Mouse (Mus musculus) forebrain, embryonic 11.5 days (tissue): ENCODE measurements around the gene Whrn. TPM values are rescaled to one million over a fixed set of nuclear protein-coding genes. Genes with fewer than 3 reads are reported as not detected.

Experiments
- ATAC-seq: fragments of 200-750 bp; cut with Nextera tagmentation; replicated peaks from 2 replicates; pipeline ENCODE4 v1.8.0; 2017; ENCODE audit warnings: moderate TSS enrichment; ENCODE audit not compliant: low FRiP score
- DNase-seq: peaks from one replicate; pipeline ENCODE4 v3.0.0-alpha.2; 2017; ENCODE audit warnings: low spot score
- H3K27ac ChIP-seq: fragments of 300-500 bp; sonication (generic); 2 replicates; pipeline ENCODE4 v1.5.1; 2014; ENCODE audit warnings: low read depth, low read length
- H3K27me3 ChIP-seq: fragments of 300-500 bp; sonication (generic); 2 replicates; pipeline ENCODE4 v1.6.1; 2014; ENCODE audit warnings: mild to moderate bottlenecking, low read length, mixed read lengths; ENCODE audit not compliant: control insufficient read depth, insufficient read depth
- H3K36me3 ChIP-seq: fragments of 300-500 bp; sonication (generic); 2 replicates; pipeline ENCODE4 v1.6.1; 2014; ENCODE audit warnings: mild to moderate bottlenecking, low read length, moderate library complexity, mixed read lengths; ENCODE audit not compliant: control insufficient read depth, insufficient read depth
- H3K4me1 ChIP-seq: fragments of 300-500 bp; sonication (generic); replicated peaks from 2 replicates; pipeline ENCODE4 v1.6.1; 2014; ENCODE audit warnings: low read length, mixed read lengths; ENCODE audit not compliant: control insufficient read depth, insufficient read depth
- H3K4me2 ChIP-seq: fragments of 300-500 bp; sonication (generic); 2 replicates; pipeline ENCODE4 v1.6.1; 2014; ENCODE audit warnings: low read depth, mild to moderate bottlenecking, low read length, moderate library complexity, mixed read lengths; ENCODE audit not compliant: severe bottlenecking
- H3K4me3 ChIP-seq: fragments of 300-500 bp; sonication (generic); 2 replicates; pipeline ENCODE4 v1.5.1; 2014; ENCODE audit warnings: low read depth, low read length
- H3K9ac ChIP-seq: fragments of 300-500 bp; sonication (generic); 2 replicates; pipeline ENCODE4 v1.6.1; 2014; ENCODE audit warnings: low read length
- H3K9me3 ChIP-seq: fragments of 300-500 bp; sonication (generic); 2 replicates; pipeline ENCODE4 v1.6.1; 2016; ENCODE audit warnings: low read length, mixed read lengths; ENCODE audit not compliant: control insufficient read depth
- WGBS: fragments of 180-500 bp; shearing (Covaris S2); extraction: QIAGEN DNeasy Blood & Tissue Kit; methylation state at CpG from one replicate; pipeline ENCODE4 v1.1.7; 2014; 5-methylcytosine and 5-hydroxymethylcytosine counted together
- polyA plus RNA-seq: library from polyadenylated mRNA; unstranded; fragments of >200 nt; fragmentation: Nextera tagmentation; extraction: Ambion mirVana; gene quantifications from 2 replicates; pipeline ENCODE4 v1.2.1, GENCODE M21; 2014

Gene Whrn
- polyA plus RNA-seq, 1 experiment from 2014 or later: 11.0 TPM

- Histone ChIP-seq H3K4me2 (no peak overlapping the region), H3K4me3 (no peak overlapping the region), H3K27me3 (no peaks in the 10 kb centered on the region), H3K9ac (no peak overlapping the region), H3K9me3 (no peaks in the 10 kb centered on the region), H3K4me1 (peaks cover 7% of the 10 kb centered on the region), H3K36me3 (no peaks in the 10 kb centered on the region; the same call in 1 of the 2 replicates), H3K27ac (no peak overlapping the region)
- WGBS: 89% methylated on average over 4 of the region's 4 CpGs
- ATAC-seq (no peak), DNase-seq (no peak)
These were observed 111.5 kb downstream of the Whrn start for GRCm38 (mm10) chr4:63384262-63384661.

GRCm38 (mm10) chr4:63383474-63383873, 112.3 kb downstream of the Whrn start:
- DNase-seq: no peak
- Histone ChIP-seq H3K36me3 (no peaks in the 10 kb centered on the region; the same call in 1 of the 2 replicates), H3K4me1 (peaks cover under 1% of the 10 kb centered on the region; the same call in 1 of the 2 replicates), H3K9me3 (no peaks in the 10 kb centered on the region), H3K27me3 (no peaks in the 10 kb centered on the region), H3K27ac (no peak overlapping the region), H3K9ac (no peak overlapping the region), H3K4me2 (no peak overlapping the region), H3K4me3 (no peak overlapping the region)
- no peak for ATAC-seq
- WGBS: 90% methylated on average over 12 of the region's 12 CpGs

GRCm38 (mm10) chr4:63382676-63383369, 113.0 kb downstream of the Whrn start:
- DNase-seq: no peak
- no peak overlapping the region for H3K4me2 ChIP-seq
- H3K27me3 ChIP-seq: no peaks in the 10 kb centered on the region
- H3K9ac ChIP-seq: no peak overlapping the region
- 92% methylated on average over 4 of the region's 4 CpGs for WGBS
- no peaks in the 10 kb centered on the region; the same call in 1 of the 2 replicates for H3K36me3 ChIP-seq
- H3K4me3 ChIP-seq: no peak overlapping the region
- H3K27ac ChIP-seq: no peak overlapping the region
- H3K4me1 ChIP-seq: no peaks in the 10 kb centered on the region
- H3K9me3 ChIP-seq: no peaks in the 10 kb centered on the region
- ATAC-seq: no peak

GRCm38 (mm10) chr4:63377483-63377882, 118.3 kb downstream of the Whrn start:
- 67% methylated on average over 7 of the region's 7 CpGs for WGBS
- H3K27ac ChIP-seq: no peak overlapping the region
- no peaks in the 10 kb centered on the region for H3K4me1 ChIP-seq
- no peaks in the 10 kb centered on the region for H3K27me3 ChIP-seq
- H3K4me3 ChIP-seq: no peak overlapping the region
- H3K4me2 ChIP-seq: no peak overlapping the region
- ATAC-seq (no peak), DNase-seq (no peak)
- no peaks in the 10 kb centered on the region for H3K9me3 ChIP-seq
- H3K9ac ChIP-seq: no peak overlapping the region
- H3K36me3 ChIP-seq: peaks cover 2% of the 10 kb centered on the region; the same call in 1 of the 2 replicates

- no peaks in the 10 kb centered on the region for H3K27me3 ChIP-seq
- H3K9ac ChIP-seq: no peak overlapping the region
- no peak for DNase-seq
- no peak overlapping the region for H3K27ac ChIP-seq
- no peaks in the 10 kb centered on the region for H3K4me1 ChIP-seq
- H3K4me2 ChIP-seq: no peak overlapping the region
- WGBS: 85% methylated on average over 1 of the region's 1 CpGs
- H3K4me3 ChIP-seq: no peak overlapping the region
- peaks cover 2% of the 10 kb centered on the region; the same call in 1 of the 2 replicates for H3K36me3 ChIP-seq
- no peaks in the 10 kb centered on the region for H3K9me3 ChIP-seq
- no peak for ATAC-seq
These were observed 120.4 kb downstream of the Whrn start for GRCm38 (mm10) chr4:63375367-63375766.

- no peaks in the 10 kb centered on the region for H3K4me1 ChIP-seq
- H3K4me2 ChIP-seq: no peak overlapping the region
- no peaks in the 10 kb centered on the region for H3K9me3 ChIP-seq
- no peak overlapping the region for H3K27ac ChIP-seq
- WGBS: 88% methylated on average over 12 of the region's 12 CpGs
- H3K27me3 ChIP-seq: no peaks in the 10 kb centered on the region
- ATAC-seq: no peak
- H3K9ac ChIP-seq: no peak overlapping the region
- H3K36me3 ChIP-seq: peaks cover 2% of the 10 kb centered on the region; the same call in 1 of the 2 replicates
- H3K4me3 ChIP-seq: no peak overlapping the region
- DNase-seq: no peak
These were observed 121.5 kb downstream of the Whrn start for GRCm38 (mm10) chr4:63374331-63374730.

- no peaks in the 10 kb centered on the region for H3K27me3 ChIP-seq
- H3K9ac ChIP-seq: no peak overlapping the region
- H3K27ac ChIP-seq: no peak overlapping the region
- ATAC-seq (no peak), DNase-seq (no peak)
- 95% methylated on average over 8 of the region's 8 CpGs for WGBS
- H3K36me3 ChIP-seq: peaks cover 2% of the 10 kb centered on the region; the same call in 1 of the 2 replicates
- H3K4me1 ChIP-seq: no peaks in the 10 kb centered on the region
- H3K4me2 ChIP-seq: no peak overlapping the region
- no peak overlapping the region for H3K4me3 ChIP-seq
- no peaks in the 10 kb centered on the region for H3K9me3 ChIP-seq
These were observed 122.4 kb downstream of the Whrn start for GRCm38 (mm10) chr4:63373404-63373803.

- no peaks in the 10 kb centered on the region for H3K27me3 ChIP-seq
- no peaks in the 10 kb centered on the region for H3K9me3 ChIP-seq
- no peak overlapping the region for H3K4me2 ChIP-seq
- no peak overlapping the region for H3K4me3 ChIP-seq
- H3K9ac ChIP-seq: no peak overlapping the region
- ATAC-seq (no peak), DNase-seq (no peak)
- no peaks in the 10 kb centered on the region for H3K4me1 ChIP-seq
- no peaks in the 10 kb centered on the region; the same call in 1 of the 2 replicates for H3K36me3 ChIP-seq
- 72% methylated on average over 3 of the region's 3 CpGs for WGBS
- no peak overlapping the region for H3K27ac ChIP-seq
These were observed 123.9 kb downstream of the Whrn start for GRCm38 (mm10) chr4:63371890-63372289.

GRCm38 (mm10) chr4:63370897-63371296, 124.9 kb downstream of the Whrn start:
- no peaks in the 10 kb centered on the region for H3K9me3 ChIP-seq
- H3K9ac ChIP-seq: no peak overlapping the region
- DNase-seq (no peak), ATAC-seq (no peak)
- H3K36me3 ChIP-seq: no peaks in the 10 kb centered on the region; the same call in 1 of the 2 replicates
- no peak overlapping the region for H3K27ac ChIP-seq
- no peaks in the 10 kb centered on the region for H3K27me3 ChIP-seq
- no peak overlapping the region for H3K4me2 ChIP-seq
- H3K4me3 ChIP-seq: no peak overlapping the region
- no peaks in the 10 kb centered on the region for H3K4me1 ChIP-seq
- WGBS: 38% methylated on average over 7 of the region's 7 CpGs
